Mouse (Mus musculus) CD4-positive helper T cell, adult 2 months (primary cell): ENCODE measurements around the gene Ush2a.

Experiments
- DNase-seq: peaks from one replicate; pipeline ENCODE4 v3.0.0-alpha.2; 2012; ENCODE audit warnings: low read depth, missing footprints, low spot score

The Ush2a gene

GRCm38 (mm10) chr1:188387321-188387720 is 125.5 kb downstream of the Ush2a start:
- no peak for DNase-seq

DNA sequence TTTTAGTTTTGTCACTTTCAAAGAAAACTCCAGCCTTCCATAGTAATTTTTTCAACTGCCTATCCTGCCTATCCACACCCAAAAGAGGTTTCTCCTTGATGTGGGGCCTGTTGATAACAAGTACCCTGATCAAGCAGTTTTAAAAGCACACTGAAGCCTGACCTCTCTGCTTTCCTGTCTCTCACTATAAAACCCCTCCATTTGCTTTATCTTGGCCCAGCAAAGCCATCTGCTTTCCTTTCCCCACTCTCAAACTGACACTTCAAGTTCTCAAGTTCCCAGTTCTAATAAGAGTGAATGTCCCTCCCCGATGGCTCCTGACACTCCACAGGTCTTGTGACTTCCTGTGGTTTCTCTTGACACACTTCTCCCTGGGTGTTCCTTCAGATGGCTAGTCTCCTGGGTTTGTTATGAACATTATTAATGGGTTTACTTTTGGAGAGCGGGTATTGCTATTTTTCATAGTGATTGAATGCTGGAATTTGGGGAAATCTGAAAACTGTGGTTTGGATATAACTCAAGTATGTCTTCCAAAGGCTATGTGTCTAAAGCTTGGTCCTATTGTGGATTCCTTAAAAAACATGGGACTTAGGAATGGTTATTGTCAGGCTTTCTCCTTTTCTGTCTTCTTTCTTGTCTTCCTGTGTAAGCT is 126.1 kb downstream of the Ush2a start:
- no peak for DNase-seq

DNA sequence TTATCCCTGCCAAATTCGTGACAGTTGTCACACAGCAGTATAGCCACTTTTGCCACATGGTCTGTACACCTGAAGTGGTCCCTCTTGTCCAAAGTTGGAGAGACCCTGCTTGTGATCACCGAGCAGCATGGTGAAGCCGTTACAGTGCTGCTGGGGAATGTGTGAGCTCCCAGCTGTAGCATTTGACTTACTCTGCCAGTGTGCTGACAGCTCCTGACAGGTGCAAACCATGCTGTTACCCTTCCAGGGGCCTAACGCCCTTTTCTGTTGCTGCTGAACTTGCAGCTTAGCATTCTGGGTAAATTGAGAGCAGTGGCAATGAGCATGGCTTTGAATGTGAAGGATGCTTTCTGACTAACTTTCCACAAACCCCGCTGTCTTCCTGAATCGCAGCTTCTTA is 128.3 kb downstream of the Ush2a start:
- DNase-seq: no peak

DNA sequence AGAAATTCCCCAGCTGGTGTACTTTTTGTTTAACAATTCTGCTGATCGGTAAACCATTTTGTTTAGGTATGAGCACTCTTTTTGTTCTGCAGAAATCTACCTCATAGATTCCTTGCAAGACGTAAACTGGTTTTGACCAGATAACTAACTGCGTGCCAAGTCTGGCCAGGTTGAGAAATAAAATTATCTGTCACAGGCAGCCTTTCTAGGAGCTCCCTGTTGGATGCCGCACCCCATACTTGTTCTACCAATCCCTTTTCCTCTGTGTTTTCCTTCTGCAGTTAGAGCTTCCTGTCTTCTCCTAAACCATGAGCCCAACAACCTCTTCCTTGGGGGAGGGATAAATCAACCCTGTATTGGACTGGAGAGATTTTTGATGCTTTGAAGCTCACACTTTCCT is 145.4 kb downstream of the Ush2a start:
- DNase-seq: no peak

GRCm38 (mm10) chr1:188407613-188408386 is 146.0 kb downstream of the Ush2a start:
- no peak for DNase-seq

GRCm38 (mm10) chr1:188410547-188410946 is 148.7 kb downstream of the Ush2a start:
- DNase-seq: no peak

DNA sequence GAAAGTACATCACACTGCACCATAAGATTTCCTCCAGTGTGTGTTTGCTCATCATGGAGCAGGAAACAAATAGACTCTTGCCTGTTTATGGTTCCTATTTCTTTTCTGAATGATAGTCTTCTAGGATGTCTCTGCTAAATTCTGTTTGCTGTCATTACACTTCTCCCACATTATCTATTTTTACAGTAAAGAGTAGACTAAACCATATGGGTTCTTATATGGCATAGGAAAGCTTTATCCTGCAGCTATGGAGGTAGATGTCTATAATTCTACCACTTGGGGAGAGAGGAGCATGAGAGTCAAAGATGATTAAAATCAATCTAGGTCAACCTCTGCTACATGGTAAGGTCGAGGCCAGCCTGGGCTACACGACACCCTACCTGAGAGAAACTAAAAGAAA is 158.7 kb downstream of the Ush2a start:
- no peak for DNase-seq

- DNase-seq: no peak
Observed at GRCm38 (mm10) chr1:188428172-188428571, 166.3 kb downstream of the Ush2a start.

DNA sequence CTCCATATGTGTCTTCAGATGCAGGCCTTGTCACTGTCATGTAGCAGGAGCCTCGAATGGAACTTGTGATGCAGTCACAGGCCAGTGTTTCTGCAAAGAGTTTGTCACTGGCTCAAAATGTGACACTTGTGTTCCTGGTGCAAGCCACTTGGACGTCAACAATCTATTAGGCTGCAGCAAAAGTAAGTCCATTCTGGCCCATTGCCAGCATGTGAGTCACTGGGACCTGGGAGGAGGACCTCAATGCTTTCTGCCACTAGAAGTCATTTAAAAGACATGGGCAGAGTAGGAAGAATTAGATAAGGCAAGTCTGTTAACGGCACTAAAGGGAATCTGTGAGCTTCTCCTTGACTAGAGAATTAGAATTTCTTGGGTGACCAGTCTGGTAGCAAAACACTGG is 168.9 kb downstream of the Ush2a start:
- DNase-seq: no peak

DNA sequence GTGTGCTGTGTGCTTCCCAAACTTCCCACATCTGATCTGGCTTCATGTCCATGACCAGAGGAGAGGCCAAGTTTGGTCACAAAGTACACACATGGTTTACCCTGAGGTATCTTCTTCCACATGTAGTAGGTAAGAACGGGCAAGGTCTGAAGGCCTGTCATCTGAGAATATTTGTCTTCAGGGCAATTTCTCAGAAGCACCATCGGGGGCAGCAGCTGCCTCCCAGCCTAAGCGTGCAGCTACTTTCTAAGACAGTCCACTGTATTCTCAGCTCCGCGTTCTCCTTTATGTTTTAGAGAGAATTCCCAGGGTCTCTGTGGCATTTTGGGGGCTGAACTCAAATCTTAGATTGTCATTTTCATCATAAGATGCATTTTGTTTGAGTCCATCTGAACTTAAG is 186.1 kb downstream of the Ush2a start:
- DNase-seq: no peak

DNA sequence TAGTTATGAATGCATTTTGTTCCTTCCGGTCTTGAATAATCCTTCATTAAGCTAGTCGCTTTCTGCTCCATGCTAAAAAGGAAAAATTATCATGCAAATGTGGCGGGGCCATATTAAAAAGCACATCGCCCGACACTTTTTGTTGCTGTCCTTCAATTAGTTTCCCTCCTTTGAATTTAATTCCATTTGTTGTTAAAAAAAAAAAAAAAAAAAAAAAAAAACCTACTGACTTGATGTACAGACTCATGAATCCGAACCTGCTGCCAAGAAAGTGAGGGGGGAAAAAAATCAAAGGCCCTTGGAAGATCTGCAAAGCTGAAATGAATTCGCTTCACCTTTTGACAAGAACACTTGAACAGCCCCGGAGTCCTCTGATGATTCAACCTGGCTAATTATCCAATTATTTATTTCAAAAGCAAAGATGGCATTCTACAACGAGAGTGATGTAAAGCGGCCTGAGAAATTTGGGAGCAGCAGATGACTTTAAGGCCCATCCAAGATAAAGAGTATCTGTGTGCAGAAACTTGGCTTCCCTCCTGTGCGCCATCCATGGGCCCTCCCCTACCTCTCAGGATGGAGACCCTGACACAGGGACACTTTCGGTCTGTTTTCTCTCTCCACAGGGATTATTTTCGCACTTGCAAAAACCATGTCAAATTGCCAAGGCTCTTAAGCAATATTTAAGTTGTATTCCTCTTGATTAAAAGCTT is 194.8 kb downstream of the Ush2a start:
- DNase-seq: no peak

GRCm38 (mm10) chr1:188457221-188458008 is 195.6 kb downstream of the Ush2a start:
- no peak for DNase-seq

DNA sequence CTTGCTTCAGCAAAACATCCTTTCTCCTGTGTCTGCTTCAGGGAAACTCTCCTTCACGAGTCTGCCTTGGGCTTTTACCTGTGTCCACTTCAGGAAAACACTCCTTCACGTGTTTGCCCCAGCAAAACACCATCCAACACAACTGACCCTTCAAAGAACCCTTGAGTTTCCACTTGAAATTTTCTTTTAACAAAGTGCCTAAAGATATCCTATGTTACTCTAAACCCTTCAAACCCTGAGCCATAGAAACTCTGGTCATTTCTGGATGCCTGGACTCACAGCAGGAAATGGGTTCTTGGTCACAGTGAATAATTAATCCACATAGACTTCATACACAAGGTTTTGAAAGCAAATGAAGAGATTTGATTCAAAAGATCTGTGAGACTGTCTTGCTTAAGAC is 199.4 kb downstream of the Ush2a start:
- no peak for DNase-seq

DNA sequence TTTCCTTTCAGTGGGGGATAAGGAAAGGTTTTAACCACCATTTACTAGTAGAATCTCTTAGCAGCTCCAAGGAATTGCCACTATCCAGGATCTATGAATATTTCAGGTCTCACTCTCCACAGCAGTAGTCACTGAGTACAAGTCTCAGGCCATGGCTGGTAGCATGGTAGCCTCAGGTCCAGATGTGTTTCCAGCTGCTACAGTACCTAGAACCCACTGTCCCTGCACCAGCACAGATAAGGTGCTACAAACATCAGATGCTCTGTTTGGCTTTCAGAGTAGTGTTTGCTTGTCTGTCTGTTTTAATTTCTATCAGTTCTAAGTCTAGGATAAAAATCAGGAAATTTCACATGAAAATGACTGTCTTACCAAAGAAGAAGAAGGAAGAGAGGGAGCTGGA is 202.8 kb downstream of the Ush2a start:
- DNase-seq: no peak

- DNase-seq: no peak
Observed at GRCm38 (mm10) chr1:188468371-188468783, 206.6 kb downstream of the Ush2a start.

GRCm38 (mm10) chr1:188504958-188505357 is 243.1 kb downstream of the Ush2a start:
- DNase-seq: no peak

- no peak for DNase-seq
Observed at GRCm38 (mm10) chr1:188518792-188519191, 257.0 kb downstream of the Ush2a start.

DNA sequence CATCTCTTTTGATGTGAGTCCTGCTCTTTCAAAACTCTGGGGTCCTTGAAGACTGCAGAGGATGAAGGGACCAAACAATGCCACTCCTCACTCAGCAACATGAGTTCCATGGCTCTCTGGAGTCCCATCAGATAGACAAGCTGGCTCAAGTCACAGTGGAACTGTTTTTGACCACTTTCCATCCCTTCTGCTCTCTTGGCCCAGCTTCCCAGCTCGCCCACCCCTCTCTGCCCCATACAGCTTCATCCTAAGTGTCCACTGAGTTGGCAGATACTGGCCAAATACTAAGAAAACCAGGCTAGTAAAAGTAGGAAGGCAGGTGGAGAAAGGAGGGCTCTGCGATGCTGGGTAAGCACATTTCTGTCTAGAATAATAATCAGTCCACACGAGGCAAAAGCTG is 265.6 kb downstream of the Ush2a start:
- no peak for DNase-seq

DNA sequence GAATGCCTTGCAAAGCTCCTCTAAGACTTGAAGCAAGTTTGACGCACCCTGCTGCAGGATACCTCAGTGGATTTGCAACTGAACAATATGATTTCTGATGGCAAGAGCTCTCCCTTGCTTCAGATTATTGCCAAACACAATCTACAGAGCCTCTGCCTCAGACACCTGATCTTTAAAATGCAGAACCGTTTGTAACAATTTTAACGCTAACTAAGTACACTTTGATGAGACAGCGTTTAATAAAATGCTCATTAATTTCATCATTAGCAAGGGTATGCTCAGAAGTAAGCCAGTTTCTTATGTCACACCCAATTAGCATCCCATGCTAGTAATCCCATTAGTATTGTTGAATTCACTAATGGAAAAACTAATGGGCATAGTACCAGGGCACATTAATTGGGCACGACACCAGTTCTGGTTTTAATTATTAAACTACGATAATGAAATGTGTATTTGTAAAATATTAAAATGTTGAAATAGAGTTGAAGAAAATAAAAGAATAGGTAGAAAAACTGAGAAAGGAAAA is 267.8 kb downstream of the Ush2a start:
- DNase-seq: no peak

DNA sequence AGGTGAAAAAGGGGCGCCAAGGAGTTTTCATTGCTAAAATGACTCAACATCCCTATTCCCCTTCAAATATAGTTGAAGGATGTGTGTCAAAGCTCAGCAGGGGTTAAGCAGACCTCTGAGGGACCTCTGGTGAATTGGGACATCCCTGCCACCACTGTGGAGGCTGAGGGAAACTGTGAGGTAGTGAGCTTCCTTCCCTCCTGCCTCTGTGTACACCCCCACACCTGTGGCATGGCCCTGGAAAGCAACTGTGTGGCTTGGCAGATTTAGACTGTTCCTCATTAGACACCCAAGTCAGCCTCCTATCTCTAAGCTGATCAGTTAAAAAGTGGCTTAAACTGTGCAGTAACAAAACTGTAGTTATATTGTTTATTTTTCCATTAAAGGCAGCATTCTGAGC is 275.2 kb downstream of the Ush2a start:
- no peak for DNase-seq

GRCm38 (mm10) chr1:188539621-188540020 is 277.8 kb downstream of the Ush2a start:
- no peak for DNase-seq

DNA sequence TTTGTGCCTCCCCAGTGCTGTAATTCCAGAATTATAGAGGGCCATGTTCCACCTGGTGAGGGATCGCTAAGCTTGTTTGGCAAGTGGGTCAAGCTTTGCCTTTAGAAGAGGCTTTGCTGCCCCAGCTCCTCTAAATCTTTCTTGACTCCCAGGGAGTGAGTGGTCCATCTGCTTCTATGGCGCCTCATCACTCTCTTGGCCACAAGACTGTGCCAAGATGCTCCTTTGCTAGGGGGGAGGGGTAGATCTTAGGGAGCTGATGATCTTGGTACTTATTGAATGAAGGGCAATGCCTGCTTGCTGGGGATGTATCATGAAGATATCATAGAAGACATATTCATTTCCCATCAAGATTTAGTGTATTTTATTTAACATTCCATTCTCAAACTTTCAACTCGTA is 279.7 kb downstream of the Ush2a start:
- no peak for DNase-seq
